Mouse (Mus musculus): ENCODE measurements at regions not wholly inside any gene's neighbourhood (a gene's known extent, or its start where the extent isn't known, plus 50 kb on each side); places are given as distances from the start of the nearest gene placed in this dataset.

DNA sequence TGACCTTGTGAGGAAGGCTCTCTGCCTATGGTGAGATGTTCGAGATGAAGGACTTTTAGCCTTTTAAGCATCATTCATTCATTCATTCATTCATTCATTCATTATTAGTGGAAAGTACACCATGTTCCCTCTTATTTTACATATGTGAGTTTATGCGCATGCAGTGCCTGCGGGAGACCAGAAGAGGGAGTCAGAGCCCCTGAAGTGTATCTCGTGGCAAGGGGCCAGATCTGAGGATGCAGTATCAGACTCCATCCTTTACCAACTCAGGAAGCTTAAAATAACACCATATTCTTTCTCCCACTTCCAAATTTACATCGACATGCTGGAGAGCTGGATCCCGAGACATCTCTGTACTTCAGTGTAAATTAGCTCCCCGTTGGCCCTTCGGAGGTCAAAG lies 70.7 kb upstream of the Mrps10 start:
- TF ChIP-seq POLR2A (IDR thresholded peaks at IDR 0.05; ENCODE audit: control insufficient read depth, extremely low read depth, insufficient read depth, low read length, poor library complexity) (no peak), CTCF (IDR thresholded peaks at IDR 0.05; ENCODE audit: borderline replicate concordance, control insufficient read depth, extremely low read depth, insufficient read depth, low read length, poor library complexity) (no peak)

All from thymus, adult 2 months (tissue).